Mouse (Mus musculus): ENCODE measurements at regions not wholly inside any gene's neighbourhood (a gene's known extent, or its start where the extent isn't known, plus 50 kb on each side); places are given as distances from the start of the nearest gene placed in this dataset.
A peak's percentile ranks its signal among the peaks of the same experiment; 100 is the strongest.

DNA sequence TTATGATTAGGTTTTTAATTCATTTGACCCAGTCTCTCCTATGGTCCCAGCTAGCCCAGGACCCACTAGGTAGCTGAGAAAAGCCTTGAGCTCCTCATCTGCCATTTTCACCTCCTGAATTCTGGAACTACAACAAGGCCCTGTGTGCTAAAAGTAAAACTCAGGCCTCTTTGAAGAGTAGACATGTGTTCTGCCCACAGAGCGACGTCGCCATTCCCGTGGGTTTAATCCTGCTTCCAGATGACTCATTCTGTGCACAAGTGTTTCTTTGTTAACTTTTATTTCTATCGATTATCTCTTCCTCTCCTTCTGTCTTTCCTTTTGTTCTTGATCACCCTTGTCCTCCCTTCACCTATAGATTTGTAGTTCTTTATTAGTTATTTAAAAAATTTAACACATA, 1046.7 kb upstream of the Apob start:
- DNase-seq (ENCODE audit: low read depth), result no peak
- TF ChIP-seq CTCF (IDR thresholded peaks at IDR 0.05; ENCODE audit: borderline replicate concordance, extremely low read depth, insufficient read depth, insufficient read length), result no peak
- TF ChIP-seq POLR2A (IDR thresholded peaks at IDR 0.05; ENCODE audit: borderline replicate concordance, extremely low read depth, insufficient read depth, insufficient read length, poor library complexity, severe bottlenecking), result no peak

DNA sequence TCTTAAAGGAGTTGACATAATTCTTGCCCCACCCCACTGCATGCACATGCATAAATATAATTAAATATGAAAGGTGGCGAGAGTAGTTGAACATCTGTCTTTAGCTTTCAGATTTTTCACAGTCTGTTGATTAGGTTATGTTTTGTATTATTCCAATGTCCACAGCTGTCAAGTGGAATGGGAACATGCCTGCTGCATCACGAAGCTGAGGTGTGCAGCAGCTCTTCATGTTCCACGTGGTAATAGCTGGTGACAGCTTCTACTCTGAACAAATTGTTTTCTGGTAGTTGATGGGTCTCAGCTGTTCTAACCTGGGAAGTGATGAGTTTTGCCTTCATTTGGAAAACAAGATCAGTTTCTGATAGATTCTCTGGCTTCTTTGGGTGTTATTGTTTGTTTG, 1020.8 kb upstream of the Apob start:
- TF ChIP-seq POLR2A (IDR thresholded peaks at IDR 0.05; ENCODE audit: borderline replicate concordance, extremely low read depth, insufficient read depth, insufficient read length, poor library complexity, severe bottlenecking) (no peak), CTCF (IDR thresholded peaks at IDR 0.05; ENCODE audit: borderline replicate concordance, extremely low read depth, insufficient read depth, insufficient read length) (no peak)
- DNase-seq (ENCODE audit: low read depth), result peak; percentile 14

DNA sequence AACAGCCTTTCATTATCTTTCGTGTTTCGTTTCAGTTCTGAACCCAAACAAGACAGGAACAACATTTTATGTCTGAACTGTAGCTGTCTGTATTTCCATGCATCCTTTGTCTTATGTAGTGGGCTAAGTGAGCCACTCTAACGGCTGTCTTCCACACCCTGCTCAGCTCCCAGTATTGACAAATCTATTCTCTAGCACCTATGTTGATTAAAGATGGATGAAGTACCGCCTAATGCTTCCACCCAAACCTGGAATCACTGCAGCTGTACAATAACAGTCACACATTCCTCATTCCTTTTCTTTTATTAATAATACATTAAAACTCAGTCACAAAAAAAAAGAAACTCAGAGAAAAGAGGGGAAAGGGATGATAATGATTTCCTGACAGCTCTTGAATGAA, 992.8 kb upstream of the Apob start:
- TF ChIP-seq POLR2A (IDR thresholded peaks at IDR 0.05; ENCODE audit: borderline replicate concordance, extremely low read depth, insufficient read depth, insufficient read length, poor library complexity, severe bottlenecking) (no peak), CTCF (IDR thresholded peaks at IDR 0.05; ENCODE audit: borderline replicate concordance, extremely low read depth, insufficient read depth, insufficient read length) (no peak)
- DNase-seq (ENCODE audit: low read depth), result peak; percentile 25

DNA sequence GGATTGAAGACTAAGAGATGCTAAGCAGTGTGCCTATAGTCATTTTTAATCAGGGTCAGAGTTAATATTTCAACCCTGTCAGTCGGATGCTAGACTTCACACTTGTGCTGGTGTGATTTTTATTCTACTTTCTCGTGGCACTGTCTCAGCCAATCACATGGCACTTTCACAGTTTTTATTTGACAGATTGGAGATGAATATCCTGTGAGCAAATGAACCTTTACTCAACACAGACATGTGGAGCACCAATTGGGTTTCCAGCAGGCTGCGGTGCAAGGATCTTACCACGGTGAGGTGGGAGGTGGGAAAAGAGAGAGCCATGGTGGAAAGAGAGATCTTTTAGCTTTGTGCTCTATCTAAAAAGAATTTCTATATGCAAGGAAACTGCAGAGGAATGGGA, 949.0 kb upstream of the Apob start:
- peak; percentile 65 for DNase-seq (ENCODE audit: low read depth)
- TF ChIP-seq POLR2A (IDR thresholded peaks at IDR 0.05; ENCODE audit: borderline replicate concordance, extremely low read depth, insufficient read depth, insufficient read length, poor library complexity, severe bottlenecking) (no peak), CTCF (IDR thresholded peaks at IDR 0.05; ENCODE audit: borderline replicate concordance, extremely low read depth, insufficient read depth, insufficient read length) (no peak)

- no peak for TF ChIP-seq POLR2A (IDR thresholded peaks at IDR 0.05; ENCODE audit: borderline replicate concordance, extremely low read depth, insufficient read depth, insufficient read length, poor library complexity, severe bottlenecking)
- no peak for TF ChIP-seq CTCF (IDR thresholded peaks at IDR 0.05; ENCODE audit: borderline replicate concordance, extremely low read depth, insufficient read depth, insufficient read length)
- DNase-seq (ENCODE audit: low read depth), result peak; percentile 69
These were observed 947.9 kb upstream of the Apob start for GRCm38 (mm10) chr12:7029396-7030065.

DNA sequence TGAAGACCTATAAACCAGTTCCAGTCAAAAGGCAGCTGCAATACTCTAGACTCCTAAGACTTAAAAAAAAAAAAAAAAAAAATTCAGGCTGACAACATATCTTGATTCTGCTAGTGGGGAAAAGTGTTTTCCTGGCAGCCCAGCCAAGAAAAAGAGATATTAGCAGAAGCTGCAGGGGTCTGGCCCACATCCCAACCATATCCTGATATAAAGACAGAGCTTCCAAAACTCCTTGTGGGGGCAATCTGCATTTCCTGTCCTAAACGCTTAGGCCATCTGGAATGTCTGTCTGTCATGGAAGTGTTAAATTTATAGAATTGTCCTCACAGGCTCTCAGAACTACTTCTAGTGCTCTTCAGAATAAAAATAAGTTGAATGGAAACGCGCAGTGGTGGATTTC, 926.7 kb upstream of the Apob start:
- TF ChIP-seq CTCF (IDR thresholded peaks at IDR 0.05; ENCODE audit: borderline replicate concordance, extremely low read depth, insufficient read depth, insufficient read length), result no peak
- TF ChIP-seq POLR2A (IDR thresholded peaks at IDR 0.05; ENCODE audit: borderline replicate concordance, extremely low read depth, insufficient read depth, insufficient read length, poor library complexity, severe bottlenecking), result no peak
- DNase-seq (ENCODE audit: low read depth), result peak; percentile 79

GRCm38 (mm10) chr12:7054575-7054974, 922.9 kb upstream of the Apob start:
- TF ChIP-seq CTCF (IDR thresholded peaks at IDR 0.05; ENCODE audit: borderline replicate concordance, extremely low read depth, insufficient read depth, insufficient read length) (no peak), POLR2A (IDR thresholded peaks at IDR 0.05; ENCODE audit: borderline replicate concordance, extremely low read depth, insufficient read depth, insufficient read length, poor library complexity, severe bottlenecking) (no peak)
- peak; percentile 35 for DNase-seq (ENCODE audit: low read depth)

DNA sequence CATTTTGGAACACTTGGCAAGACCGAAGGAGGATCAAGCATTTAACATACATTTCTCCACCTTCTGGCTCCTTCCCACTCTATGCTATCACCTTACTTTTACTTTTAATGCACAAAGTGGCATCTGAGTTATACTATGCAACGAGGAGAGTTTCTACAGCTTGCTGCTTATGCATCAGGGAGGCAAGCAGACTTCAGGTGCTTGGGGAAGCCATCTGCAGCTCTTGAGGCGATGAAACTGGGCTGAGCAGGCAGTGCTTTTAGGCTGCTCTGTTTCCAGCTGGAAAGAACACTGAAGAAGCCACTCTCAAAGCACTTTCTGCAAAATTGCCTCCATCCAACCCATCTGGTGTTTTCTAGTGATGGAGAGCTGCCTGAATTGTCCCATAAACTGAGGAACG, 882.9 kb upstream of the Apob start:
- TF ChIP-seq POLR2A (IDR thresholded peaks at IDR 0.05; ENCODE audit: borderline replicate concordance, extremely low read depth, insufficient read depth, insufficient read length, poor library complexity, severe bottlenecking), result no peak
- no peak for TF ChIP-seq CTCF (IDR thresholded peaks at IDR 0.05; ENCODE audit: borderline replicate concordance, extremely low read depth, insufficient read depth, insufficient read length)
- DNase-seq (ENCODE audit: low read depth), result peak; percentile 28

GRCm38 (mm10) chr12:7095440-7095839, 882.0 kb upstream of the Apob start:
- peak; percentile 64 for DNase-seq (ENCODE audit: low read depth)
- no peak for TF ChIP-seq POLR2A (IDR thresholded peaks at IDR 0.05; ENCODE audit: borderline replicate concordance, extremely low read depth, insufficient read depth, insufficient read length, poor library complexity, severe bottlenecking)
- no peak for TF ChIP-seq CTCF (IDR thresholded peaks at IDR 0.05; ENCODE audit: borderline replicate concordance, extremely low read depth, insufficient read depth, insufficient read length)

- no peak for DNase-seq (ENCODE audit: low read depth)
- no peak for TF ChIP-seq POLR2A (IDR thresholded peaks at IDR 0.05; ENCODE audit: borderline replicate concordance, extremely low read depth, insufficient read depth, insufficient read length, poor library complexity, severe bottlenecking)
- TF ChIP-seq CTCF (IDR thresholded peaks at IDR 0.05; ENCODE audit: borderline replicate concordance, extremely low read depth, insufficient read depth, insufficient read length), result no peak
These were observed 881.2 kb upstream of the Apob start for GRCm38 (mm10) chr12:7096221-7096620.

- no peak for TF ChIP-seq CTCF (IDR thresholded peaks at IDR 0.05; ENCODE audit: borderline replicate concordance, extremely low read depth, insufficient read depth, insufficient read length)
- TF ChIP-seq POLR2A (IDR thresholded peaks at IDR 0.05; ENCODE audit: borderline replicate concordance, extremely low read depth, insufficient read depth, insufficient read length, poor library complexity, severe bottlenecking), result no peak
- peak; percentile 3 for DNase-seq (ENCODE audit: low read depth)
These were observed 838.4 kb upstream of the Apob start for GRCm38 (mm10) chr12:7139044-7139443.
